Mouse (Mus musculus) stomach, postnatal 0 days (tissue): Measurements from ENCODE around the gene Acan. TPM values are rescaled to one million over a fixed set of nuclear protein-coding genes. Genes with fewer than 3 reads are reported as not detected.

Experiments
- ATAC-seq: fragments of 200-750 bp; cut with Nextera tagmentation; 2 replicates; pipeline ENCODE4 v1.8.0; 2017; ENCODE audit not compliant: low FRiP score, low TSS enrichment
- DNase-seq: peaks from one replicate; pipeline ENCODE4 v3.0.0-alpha.2; 2016; ENCODE audit warnings: low spot score
- H3K27ac ChIP-seq: fragments of 300-500 bp; sonication (generic); replicated peaks from 2 replicates; pipeline ENCODE4 v1.5.1; 2014; ENCODE audit warnings: mild to moderate bottlenecking, control low read depth
- H3K27me3 ChIP-seq: fragments of 300-500 bp; sonication (generic); 2 replicates; pipeline ENCODE4 v1.6.1; 2014; ENCODE audit warnings: low read length; ENCODE audit not compliant: control insufficient read depth, insufficient read depth
- H3K36me3 ChIP-seq: fragments of 300-500 bp; sonication (generic); 2 replicates; pipeline ENCODE4 v1.6.1; 2014; ENCODE audit warnings: low read length, mixed read lengths; ENCODE audit not compliant: control insufficient read depth, insufficient read depth
- H3K4me1 ChIP-seq: fragments of 300-500 bp; sonication (generic); replicated peaks from 2 replicates; pipeline ENCODE4 v1.6.1; 2014; ENCODE audit warnings: antibody characterized with exemption; ENCODE audit not compliant: control insufficient read depth, insufficient read depth
- H3K4me2 ChIP-seq: fragments of 300-500 bp; sonication (generic); replicated peaks from 2 replicates; pipeline ENCODE4 v1.6.1; 2014; ENCODE audit warnings: low read depth, mild to moderate bottlenecking, control low read depth, moderate library complexity
- H3K4me3 ChIP-seq: fragments of 300-500 bp; sonication (generic); 2 replicates; pipeline ENCODE4 v1.5.1; 2014; ENCODE audit warnings: low read depth, low read length, control low read depth
- H3K9ac ChIP-seq: fragments of 300-500 bp; sonication (generic); 2 replicates; pipeline ENCODE4 v1.6.1; 2014; ENCODE audit warnings: mild to moderate bottlenecking, low read length, control low read depth, mixed read lengths
- H3K9me3 ChIP-seq: fragments of 300-500 bp; sonication (generic); 2 replicates; pipeline ENCODE4 v1.6.1; 2016; ENCODE audit warnings: low read length; ENCODE audit not compliant: control insufficient read depth
- CTCF ChIP-seq: IDR thresholded peaks from 2 replicates; pipeline ENCODE4 v1.5.1; 2016; ENCODE audit warnings: antibody characterized with exemption, low read depth, mild to moderate bottlenecking, moderate library complexity
- EP300 ChIP-seq: optimal IDR thresholded peaks from 2 replicates; pipeline ENCODE3; 2016; ENCODE audit warnings: antibody characterized with exemption
- WGBS: fragments of 180-500 bp; shearing (Covaris S2); extraction: QIAGEN DNeasy Blood & Tissue Kit; methylation state at CpG from one replicate; pipeline ENCODE4 v1.1.7; 2014; 5-methylcytosine and 5-hydroxymethylcytosine counted together
- polyA plus RNA-seq: library from polyadenylated mRNA; unstranded; fragments of >200 nt; fragmentation: Nextera tagmentation; extraction: Ambion mirVana; gene quantifications from 2 replicates; pipeline ENCODE4 v1.2.1, GENCODE M21; 2015

The Acan gene
- polyA plus RNA-seq, 1 experiment from 2014 or later: 0.02 TPM

- no peak for TF ChIP-seq CTCF
- TF ChIP-seq EP300: no peak
- ATAC-seq: no peak
- H3K9ac ChIP-seq: no peak overlapping the region
- H3K4me2 ChIP-seq: no peak overlapping the region
- H3K27ac ChIP-seq: no peak overlapping the region
- 50% methylated on average over 1 of the region's 1 CpGs for WGBS
- no peaks in the 10 kb centered on the region for H3K9me3 ChIP-seq
- H3K36me3 ChIP-seq: no peaks in the 10 kb centered on the region
- no peak for DNase-seq
- no peaks in the 10 kb centered on the region for H3K4me1 ChIP-seq
- H3K4me3 ChIP-seq: no peak overlapping the region
- no peaks in the 10 kb centered on the region for H3K27me3 ChIP-seq
Measured at GRCm38 (mm10) chr7:79159406-79159805, 106.1 kb downstream of the Acan start.

Other genes starting within 250 kb of the Acan start
- 8.2 and 8.3 TPM in 2 replicates for gene Det1, start 206.2 kb upstream of the Acan start, polyA plus RNA-seq
- gene Aen, start 157.6 kb upstream of the Acan start, polyA plus RNA-seq: 25.8 and 27.0 TPM in 2 replicates
- 10.6 and 10.9 TPM in 2 replicates for gene Isg20, start 140.1 kb upstream of the Acan start, polyA plus RNA-seq
- 0.62 and 0.67 TPM in 2 replicates for gene Hapln3, start 77.5 kb downstream of the Acan start, polyA plus RNA-seq
- 178 TPM in 2 replicates for gene Mfge8, start 95.6 kb downstream of the Acan start, polyA plus RNA-seq
- 24.6 and 27.5 TPM in 2 replicates for gene Abhd2, start 219.7 kb downstream of the Acan start, polyA plus RNA-seq